Mouse (Mus musculus) olfactory bulb, adult 2 months (tissue): ENCODE measurements around the gene Cwc22.

Experiments used
- CTCF ChIP-seq: fragments of 200-500 bp; IDR thresholded peaks from 2 replicates; pipeline ENCODE4 v1.5.1; 2012; ENCODE audit warnings: low read depth, mild to moderate bottlenecking, low read length, moderate library complexity; ENCODE audit not compliant: insufficient read depth
- POLR2A ChIP-seq: fragments of 200-500 bp; IDR thresholded peaks from 2 replicates; pipeline ENCODE4 v1.6.1; 2012; ENCODE audit warnings: mild to moderate bottlenecking, low read depth, low read length, moderate library complexity; ENCODE audit not compliant: insufficient read depth

GRCm38 (mm10) chr2:77871146-77871545 is 75.0 kb downstream of the Cwc22 start:
- no peak for TF ChIP-seq POLR2A
- no peak for TF ChIP-seq CTCF
